Mouse (Mus musculus) forebrain, embryonic 13.5 days (tissue): Measurements from ENCODE around the gene Map3k13. TPM values are rescaled to one million over a fixed set of nuclear protein-coding genes. Genes with fewer than 3 reads are reported as not detected.

ENCODE experiments used
- ATAC-seq: fragments of 200-750 bp; cut with Nextera tagmentation; 2 replicates; pipeline ENCODE4 v1.8.0; 2017
- H3K27ac ChIP-seq: fragments of 300-500 bp; sonication (generic); 2 replicates; pipeline ENCODE4 v1.5.1; 2015; ENCODE audit warnings: inconsistent platforms, mild to moderate bottlenecking, moderate library complexity
- H3K27me3 ChIP-seq: fragments of 300-500 bp; sonication (generic); 2 replicates; pipeline ENCODE4 v1.6.1; 2015; ENCODE audit warnings: mild to moderate bottlenecking, inconsistent platforms
- H3K36me3 ChIP-seq: fragments of 300-500 bp; sonication (generic); 2 replicates; pipeline ENCODE4 v1.6.1; 2015; ENCODE audit warnings: mild to moderate bottlenecking, inconsistent platforms; ENCODE audit not compliant: poor library complexity, severe bottlenecking
- H3K4me1 ChIP-seq: fragments of 300-500 bp; sonication (generic); 2 replicates; pipeline ENCODE4 v1.6.1; 2015; ENCODE audit warnings: inconsistent platforms
- H3K4me2 ChIP-seq: fragments of 300-500 bp; sonication (generic); 2 replicates; pipeline ENCODE4 v1.6.1; 2015; ENCODE audit warnings: inconsistent platforms, mild to moderate bottlenecking, moderate library complexity
- H3K4me3 ChIP-seq: fragments of 300-500 bp; sonication (generic); 2 replicates; pipeline ENCODE4 v1.5.1; 2015; ENCODE audit warnings: mild to moderate bottlenecking, inconsistent platforms
- H3K9ac ChIP-seq: fragments of 300-500 bp; sonication (generic); 2 replicates; pipeline ENCODE4 v1.6.1; 2015; ENCODE audit warnings: mild to moderate bottlenecking, inconsistent platforms
- H3K9me3 ChIP-seq: fragments of 300-500 bp; sonication (generic); replicated peaks from 2 replicates; pipeline ENCODE4 v1.6.1; 2016; ENCODE audit warnings: inconsistent platforms
- WGBS: fragments of 180-500 bp; shearing (Covaris S2); methylation state at CpG from one replicate; pipeline ENCODE4 v1.1.7; 2015; 5-methylcytosine and 5-hydroxymethylcytosine counted together
- polyA plus RNA-seq: library from polyadenylated mRNA; unstranded; fragments of >200 nt; fragmentation: Nextera tagmentation; extraction: Ambion mirVana; gene quantifications from 2 replicates; pipeline ENCODE4 v1.2.1, GENCODE M21; 2015

Map3k13 gene
- polyA plus RNA-seq, 1 experiment from 2014 or later: 4.3 TPM

GRCm38 (mm10) chr16:21857126-21857644 is 63.0 kb downstream of the Map3k13 start:
- H3K4me2 ChIP-seq: no peak overlapping the region
- H3K9me3 ChIP-seq: no peaks in the 10 kb centered on the region
- ATAC-seq: no peak
- no peaks in the 10 kb centered on the region for H3K27me3 ChIP-seq
- H3K36me3 ChIP-seq: no peaks in the 10 kb centered on the region
- no peak overlapping the region for H3K4me3 ChIP-seq
- H3K9ac ChIP-seq: no peak overlapping the region
- 25% methylated on average over 4 of the region's 4 CpGs for WGBS
- no peak overlapping the region for H3K27ac ChIP-seq
- peaks cover 51% of the 10 kb centered on the region for H3K4me1 ChIP-seq

GRCm38 (mm10) chr16:21858163-21858562 is 64.0 kb downstream of the Map3k13 start:
- Histone ChIP-seq H3K4me3 (no peak overlapping the region), H3K27ac (no peak overlapping the region), H3K27me3 (no peaks in the 10 kb centered on the region), H3K4me1 (peaks cover 41% of the 10 kb centered on the region), H3K4me2 (no peak overlapping the region), H3K9ac (no peak overlapping the region), H3K9me3 (no peaks in the 10 kb centered on the region), H3K36me3 (no peaks in the 10 kb centered on the region)
- 51% methylated on average over 6 of the region's 6 CpGs for WGBS
- no peak for ATAC-seq

GRCm38 (mm10) chr16:21858882-21859281 is 64.7 kb downstream of the Map3k13 start:
- no peak for ATAC-seq
- H3K4me2 ChIP-seq: no peak overlapping the region
- no peaks in the 10 kb centered on the region for H3K9me3 ChIP-seq
- H3K4me3 ChIP-seq: no peak overlapping the region
- peak overlapping the region; percentile 47; the same call in 1 of the 2 replicates for H3K9ac ChIP-seq
- peaks cover 35% of the 10 kb centered on the region for H3K4me1 ChIP-seq
- no peak overlapping the region for H3K27ac ChIP-seq
- H3K36me3 ChIP-seq: no peaks in the 10 kb centered on the region
- 60% methylated on average over 8 of the region's 8 CpGs for WGBS
- no peaks in the 10 kb centered on the region for H3K27me3 ChIP-seq

GRCm38 (mm10) chr16:21862448-21862847 is 68.3 kb downstream of the Map3k13 start:
- H3K4me2 ChIP-seq: no peak overlapping the region
- H3K4me1 ChIP-seq: peaks cover 36% of the 10 kb centered on the region
- H3K27me3 ChIP-seq: no peaks in the 10 kb centered on the region
- no peak overlapping the region for H3K27ac ChIP-seq
- ATAC-seq: no peak
- H3K36me3 ChIP-seq: no peaks in the 10 kb centered on the region
- 82% methylated on average over 3 of the region's 3 CpGs for WGBS
- H3K9ac ChIP-seq: no peak overlapping the region
- H3K4me3 ChIP-seq: no peak overlapping the region
- no peaks in the 10 kb centered on the region for H3K9me3 ChIP-seq

- Histone ChIP-seq H3K27me3 (no peaks in the 10 kb centered on the region), H3K36me3 (no peaks in the 10 kb centered on the region), H3K4me2 (no peak overlapping the region), H3K4me3 (no peak overlapping the region), H3K27ac (peak overlapping the region; percentile 48; the same call in 1 of the 2 replicates), H3K9me3 (no peaks in the 10 kb centered on the region), H3K4me1 (peaks cover 41% of the 10 kb centered on the region), H3K9ac (no peak overlapping the region)
- 49% methylated on average over 7 of the region's 7 CpGs for WGBS
- ATAC-seq: peak; percentile 24; the same call in 1 of the 2 replicates
These were observed 71.3 kb downstream of the Map3k13 start for GRCm38 (mm10) chr16:21865250-21865982.

GRCm38 (mm10) chr16:21865983-21866575 is 71.9 kb downstream of the Map3k13 start:
- Histone ChIP-seq H3K4me2 (no peak overlapping the region), H3K9ac (no peak overlapping the region), H3K4me3 (no peak overlapping the region), H3K27ac (0 out of 2 replicates have a peak overlapping the region, but pooled peaks have one; percentile 48), H3K27me3 (no peaks in the 10 kb centered on the region), H3K4me1 (peaks cover 43% of the 10 kb centered on the region), H3K9me3 (no peaks in the 10 kb centered on the region), H3K36me3 (no peaks in the 10 kb centered on the region)
- 73% methylated on average over 11 of the region's 11 CpGs for WGBS
- no peak; the same call in 1 of the 2 replicates for ATAC-seq

- Histone ChIP-seq H3K4me1 (peaks cover 43% of the 10 kb centered on the region), H3K36me3 (no peaks in the 10 kb centered on the region), H3K4me3 (no peak overlapping the region), H3K9me3 (no peaks in the 10 kb centered on the region), H3K4me2 (no peak overlapping the region), H3K27me3 (no peaks in the 10 kb centered on the region), H3K27ac (no peak overlapping the region), H3K9ac (no peak overlapping the region)
- no peak for ATAC-seq
- 78% methylated on average over 3 of the region's 3 CpGs for WGBS
These were observed 73.6 kb downstream of the Map3k13 start for GRCm38 (mm10) chr16:21867727-21868126.

- H3K4me1 ChIP-seq: peaks cover 43% of the 10 kb centered on the region
- H3K9ac ChIP-seq: no peak overlapping the region
- peak overlapping the region; percentile 25; the same call in 1 of the 2 replicates for H3K27ac ChIP-seq
- no peaks in the 10 kb centered on the region for H3K27me3 ChIP-seq
- H3K4me2 ChIP-seq: no peak overlapping the region
- no peaks in the 10 kb centered on the region for H3K9me3 ChIP-seq
- ATAC-seq: no peak
- H3K4me3 ChIP-seq: no peak overlapping the region
- H3K36me3 ChIP-seq: no peaks in the 10 kb centered on the region
- 65% methylated on average over 6 of the region's 6 CpGs for WGBS
These were observed 74.5 kb downstream of the Map3k13 start for GRCm38 (mm10) chr16:21868651-21869050.

GRCm38 (mm10) chr16:21869879-21870278 is 75.7 kb downstream of the Map3k13 start:
- Histone ChIP-seq H3K9ac (no peak overlapping the region), H3K4me1 (peaks cover 43% of the 10 kb centered on the region), H3K9me3 (no peaks in the 10 kb centered on the region), H3K27ac (peak overlapping the region; percentile 66), H3K36me3 (no peaks in the 10 kb centered on the region), H3K4me3 (no peak overlapping the region), H3K4me2 (0 out of 2 replicates have a peak overlapping the region, but pooled peaks have one; percentile 4), H3K27me3 (no peaks in the 10 kb centered on the region)
- WGBS: 7% methylated on average over 4 of the region's 4 CpGs
- peak; percentile 70; the same call in 1 of the 2 replicates for ATAC-seq

- ATAC-seq: no peak
- Histone ChIP-seq H3K4me3 (no peak overlapping the region), H3K4me1 (peaks cover 26% of the 10 kb centered on the region), H3K27me3 (no peaks in the 10 kb centered on the region), H3K36me3 (no peaks in the 10 kb centered on the region), H3K27ac (no peak overlapping the region), H3K9me3 (no peaks in the 10 kb centered on the region), H3K9ac (no peak overlapping the region), H3K4me2 (no peak overlapping the region)
- WGBS: 91% methylated on average over 3 of the region's 3 CpGs
These were observed 83.6 kb downstream of the Map3k13 start for GRCm38 (mm10) chr16:21877735-21878134.

GRCm38 (mm10) chr16:21878834-21879233 is 84.7 kb downstream of the Map3k13 start:
- Histone ChIP-seq H3K36me3 (no peaks in the 10 kb centered on the region), H3K9ac (no peak overlapping the region), H3K27me3 (no peaks in the 10 kb centered on the region), H3K4me3 (no peak overlapping the region), H3K9me3 (no peaks in the 10 kb centered on the region), H3K4me1 (peaks cover 34% of the 10 kb centered on the region), H3K27ac (no peak overlapping the region), H3K4me2 (no peak overlapping the region)
- WGBS: 89% methylated on average over 3 of the region's 3 CpGs
- no peak for ATAC-seq

- peaks cover 34% of the 10 kb centered on the region for H3K4me1 ChIP-seq
- WGBS: 18% methylated on average over 6 of the region's 6 CpGs
- H3K27me3 ChIP-seq: no peaks in the 10 kb centered on the region
- H3K4me2 ChIP-seq: peak overlapping the region; percentile 39
- H3K9me3 ChIP-seq: no peaks in the 10 kb centered on the region
- H3K9ac ChIP-seq: 0 out of 2 replicates have a peak overlapping the region, but pooled peaks have one; percentile 43
- H3K4me3 ChIP-seq: no peak overlapping the region
- no peaks in the 10 kb centered on the region for H3K36me3 ChIP-seq
- peak; percentile 91 for ATAC-seq
- H3K27ac ChIP-seq: peak overlapping the region; percentile 92
These were observed 87.0 kb downstream of the Map3k13 start for GRCm38 (mm10) chr16:21881181-21881580.
